Mouse (Mus musculus): ENCODE data around the gene Htr2b. TPM values are rescaled to one million over a fixed set of nuclear protein-coding genes. Genes with fewer than 3 reads are reported as not detected.

The Htr2b gene
- polyA plus RNA-seq, 1 experiment from 2014 or later, result 0.13 TPM

DNA sequence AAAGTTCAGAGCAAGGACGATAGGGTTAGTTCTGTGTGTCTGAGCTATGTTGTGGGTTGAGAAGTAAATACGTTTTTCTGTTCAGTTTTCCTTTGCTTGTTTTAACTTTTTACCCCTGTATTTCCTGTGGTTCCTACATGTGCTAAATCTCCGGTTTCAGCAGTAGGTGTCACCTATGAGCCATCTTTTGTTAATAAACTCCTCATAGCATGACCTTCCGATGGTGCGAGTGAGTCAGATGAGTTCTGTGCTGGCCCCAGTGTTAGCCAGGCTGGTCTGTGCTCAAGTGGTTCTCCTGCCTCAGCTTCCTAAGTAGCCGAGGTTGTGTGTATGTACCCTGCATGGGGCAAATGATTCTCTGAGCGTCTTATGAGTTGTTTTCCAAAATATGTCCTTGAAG is 17.4 kb downstream of the Htr2b start:
- DNase-seq (ENCODE audit: low spot score), result no peak

- no peak for DNase-seq (ENCODE audit: low spot score)
These were observed 35.2 kb downstream of the Htr2b start for GRCm38 (mm10) chr1:86076565-86076964.

GRCm38 (mm10) chr1:86064271-86064991 is 47.3 kb downstream of the Htr2b start, which contains the start of gene Psmd1:
Gene Psmd1 (plus strand): TSS chr1:86064387.
- peak; percentile 95 for DNase-seq (ENCODE audit: low spot score)

DNA sequence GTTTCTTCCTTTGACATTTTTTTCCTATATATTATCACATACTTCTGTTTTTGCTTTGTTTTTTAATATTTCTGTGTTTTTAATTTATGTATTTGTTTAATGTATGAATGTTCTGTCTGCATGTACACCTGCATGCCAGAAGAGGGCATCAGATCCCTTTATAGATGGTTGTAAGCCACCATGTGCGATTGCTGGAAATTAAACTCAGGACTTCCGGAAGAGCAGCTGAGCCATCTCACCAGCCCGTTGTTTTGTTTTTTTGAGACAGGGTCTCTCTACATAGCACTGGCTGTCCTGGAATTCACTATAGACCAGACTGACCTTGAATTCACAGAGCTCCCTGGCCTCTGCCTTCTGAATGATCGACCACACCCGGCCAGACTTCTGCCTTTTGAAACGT is 49.2 kb downstream of the Htr2b start:
- DNase-seq (ENCODE audit: low spot score), result no peak

DNA sequence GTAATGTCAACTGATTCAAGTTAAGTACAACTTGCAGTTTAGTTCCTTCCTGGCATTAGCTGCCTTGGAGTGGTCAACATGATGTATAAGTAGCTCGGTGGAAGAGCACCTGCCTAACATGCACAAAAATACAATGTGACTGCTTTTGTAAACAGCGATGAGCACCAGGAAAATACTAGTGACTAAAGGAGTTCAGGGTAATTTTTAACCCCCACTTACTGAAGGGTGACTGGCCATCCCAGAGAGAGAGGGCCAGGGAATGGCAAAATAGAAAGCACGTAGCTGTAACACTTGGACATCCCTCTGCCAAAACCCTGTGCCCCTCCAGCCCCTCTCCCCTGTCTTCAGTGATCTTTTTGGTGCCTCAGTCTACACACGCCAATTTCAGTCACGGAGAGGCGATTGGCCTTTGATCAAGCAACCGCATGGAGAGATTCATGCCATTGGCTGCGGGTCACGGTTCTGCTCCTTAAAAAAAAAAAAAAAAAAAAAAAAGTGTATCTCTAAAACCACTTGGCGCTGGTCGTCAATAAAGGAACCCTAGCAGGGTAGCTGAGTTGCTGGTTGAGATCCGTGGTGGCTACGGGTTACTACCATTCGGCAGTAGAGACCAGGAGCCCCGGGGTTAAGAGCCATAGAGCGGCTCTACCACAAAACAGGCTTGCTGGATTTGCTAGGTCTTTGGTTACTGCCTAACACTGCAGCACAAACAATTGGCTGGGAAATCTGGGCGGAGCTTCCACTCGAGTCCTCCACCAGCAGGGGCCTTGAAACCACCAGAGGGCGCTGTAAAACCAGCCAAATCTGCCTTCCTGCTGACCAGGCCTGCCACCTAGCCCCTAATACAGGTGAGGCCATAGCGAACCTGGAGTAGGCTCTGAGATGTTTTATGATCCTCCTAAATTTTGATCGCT is 52.7 kb downstream of the Htr2b start:
- peak; percentile 93 for DNase-seq (ENCODE audit: low spot score)

DNA sequence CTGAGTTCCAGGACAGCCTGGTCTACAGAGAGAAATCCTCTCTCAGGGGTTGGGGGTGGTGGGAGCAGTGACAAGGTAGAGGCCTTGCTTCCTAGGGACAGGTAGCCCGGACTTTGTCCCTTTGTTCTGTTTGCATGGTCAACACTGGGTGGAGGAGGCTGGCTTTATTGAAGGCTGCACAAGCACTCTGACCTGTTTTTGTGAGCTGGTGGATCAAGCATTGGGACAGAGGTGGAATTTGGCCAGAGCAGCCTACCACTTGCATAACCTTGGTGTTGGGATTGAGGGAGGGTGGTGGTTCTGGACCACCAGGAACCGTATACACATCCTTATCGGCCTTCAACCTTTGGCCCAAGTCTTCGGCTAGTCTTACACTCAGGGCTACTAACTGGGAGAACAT is 55.5 kb downstream of the Htr2b start:
- no peak for DNase-seq (ENCODE audit: low spot score)

GRCm38 (mm10) chr1:86054943-86055342 is 56.8 kb downstream of the Htr2b start:
- peak; percentile 15 for DNase-seq (ENCODE audit: low spot score)

GRCm38 (mm10) chr1:86053198-86053921 is 58.4 kb downstream of the Htr2b start:
- DNase-seq (ENCODE audit: low spot score), result no peak

Other genes starting within 250 kb of the Htr2b start
- gene Itm2c, start 217.7 kb downstream of the Htr2b start, polyA plus RNA-seq (2015; fragmentation: Nextera tagmentation; extraction: Ambion mirVana), result 178 and 184 TPM in 2 replicates
- gene 4933407L21Rik, start 183.5 kb downstream of the Htr2b start, polyA plus RNA-seq (2015; fragmentation: Nextera tagmentation; extraction: Ambion mirVana), result 2.6 and 3.1 TPM in 2 replicates
- 0.39 and 0.58 TPM in 2 replicates for gene Gpr55, start 151.0 kb downstream of the Htr2b start, polyA plus RNA-seq (2015; fragmentation: Nextera tagmentation; extraction: Ambion mirVana)
- gene Spata3, start 95.2 kb downstream of the Htr2b start, polyA plus RNA-seq (2015; fragmentation: Nextera tagmentation; extraction: Ambion mirVana), result not detected in 2 replicates
- 0.14 and 0.15 TPM in 2 replicates for gene 2810459M11Rik, start 66.1 kb downstream of the Htr2b start, polyA plus RNA-seq (2015; fragmentation: Nextera tagmentation; extraction: Ambion mirVana)
- gene Psmd1, start 47.6 kb downstream of the Htr2b start, polyA plus RNA-seq (2015; fragmentation: Nextera tagmentation; extraction: Ambion mirVana), result 125 and 128 TPM in 2 replicates
- 0.34 and 0.45 TPM in 2 replicates for gene Gm21972, start 21.7 kb upstream of the Htr2b start, polyA plus RNA-seq (2015; fragmentation: Nextera tagmentation; extraction: Ambion mirVana)
- 9.7 and 10.3 TPM in 2 replicates for gene Armc9, start 42.8 kb upstream of the Htr2b start, polyA plus RNA-seq (2015; fragmentation: Nextera tagmentation; extraction: Ambion mirVana)
- gene B3gnt7, start 190.9 kb upstream of the Htr2b start, polyA plus RNA-seq (2015; fragmentation: Nextera tagmentation; extraction: Ambion mirVana), result 0.66 and 0.98 TPM in 2 replicates
- gene Ncl, start 247.4 kb upstream of the Htr2b start, polyA plus RNA-seq (2015; fragmentation: Nextera tagmentation; extraction: Ambion mirVana), result 458 and 464 TPM in 2 replicates

All from thymus, postnatal 0 days (tissue).